Mouse (Mus musculus): ENCODE results near the gene Wnt2b. TPM values are rescaled to one million over a fixed set of nuclear protein-coding genes. Genes with fewer than 3 reads are reported as not detected.

The Wnt2b gene
- total and polyA plus RNA-seq, 3 experiments: 0.11 TPM; not detected in 2

GRCm38 (mm10) chr3:104914986-104915385 is 46.7 kb downstream of the Wnt2b start:
- H3K4me1 ChIP-seq (ENCODE audit: insufficient read depth, low read depth, low read length): no peaks in the 10 kb centered on the region
- DNase-seq (ENCODE audit: low spot score) (no peak), ATAC-seq (ENCODE audit: extremely low read depth, insufficient number of reproducible peaks, low FRiP score, poor library complexity, severe bottlenecking) (no peak)
- no peaks in the 10 kb centered on the region for H3K27me3 ChIP-seq (ENCODE audit: insufficient read depth, low read length)
- H3K4me3 ChIP-seq (ENCODE audit: low read depth, low read length): no peak overlapping the region
- peaks cover 35% of the 10 kb centered on the region for H3K36me3 ChIP-seq (replicated peaks)
- TF ChIP-seq TAL1 (conservative IDR thresholded peaks at IDR 0.05; ENCODE audit: low read depth, low read length) (no peak), GATA2 (IDR thresholded peaks at IDR 0.05; ENCODE audit: borderline replicate concordance, low read depth, low read length) (no peak), CTCF (IDR thresholded peaks at IDR 0.05; ENCODE audit: low read depth, low read length) (no peak), GATA1 (IDR thresholded peaks at IDR 0.05; ENCODE audit: borderline replicate concordance, low read length) (no peak), POLR2AphosphoS5 (IDR thresholded peaks at IDR 0.05; ENCODE audit: insufficient replicate concordance, low read depth, low read length) (no peak)
- no peaks in the 10 kb centered on the region for H3K9me3 ChIP-seq (replicated peaks)

DNA sequence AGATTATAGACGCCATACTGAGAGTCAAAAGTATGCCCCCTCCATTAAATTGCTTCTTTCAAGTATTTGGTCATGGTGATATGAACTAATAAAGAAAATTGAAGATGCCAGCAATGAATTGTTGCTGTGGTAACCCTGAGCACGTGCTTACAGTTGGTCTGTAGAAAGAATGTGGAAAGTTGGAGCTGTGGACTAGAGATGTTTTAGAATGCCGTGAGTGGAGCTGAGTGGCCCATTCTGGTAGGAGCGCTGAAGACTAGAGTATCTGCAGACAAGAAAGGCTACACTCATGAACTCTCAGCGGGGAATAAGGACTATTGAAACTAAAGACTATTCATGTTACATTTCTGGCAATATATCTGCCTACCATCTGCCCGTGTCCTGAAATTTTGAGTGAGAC is 52.5 kb downstream of the Wnt2b start:
- Histone ChIP-seq H3K4me1 (ENCODE audit: insufficient read depth, low read depth, low read length) (no peaks in the 10 kb centered on the region), H3K27me3 (ENCODE audit: insufficient read depth, low read length) (no peaks in the 10 kb centered on the region), H3K36me3 (replicated peaks) (peaks cover 54% of the 10 kb centered on the region), H3K4me3 (ENCODE audit: low read depth, low read length) (no peak overlapping the region), H3K9me3 (replicated peaks) (no peaks in the 10 kb centered on the region)
- ATAC-seq (ENCODE audit: extremely low read depth, insufficient number of reproducible peaks, low FRiP score, poor library complexity, severe bottlenecking): no peak
- no peak for DNase-seq (ENCODE audit: low spot score)
- TF ChIP-seq GATA1 (IDR thresholded peaks at IDR 0.05; ENCODE audit: borderline replicate concordance, low read length): no peak
- TF ChIP-seq CTCF (IDR thresholded peaks at IDR 0.05; ENCODE audit: low read depth, low read length): no peak
- no peak for TF ChIP-seq POLR2AphosphoS5 (IDR thresholded peaks at IDR 0.05; ENCODE audit: insufficient replicate concordance, low read depth, low read length)

DNA sequence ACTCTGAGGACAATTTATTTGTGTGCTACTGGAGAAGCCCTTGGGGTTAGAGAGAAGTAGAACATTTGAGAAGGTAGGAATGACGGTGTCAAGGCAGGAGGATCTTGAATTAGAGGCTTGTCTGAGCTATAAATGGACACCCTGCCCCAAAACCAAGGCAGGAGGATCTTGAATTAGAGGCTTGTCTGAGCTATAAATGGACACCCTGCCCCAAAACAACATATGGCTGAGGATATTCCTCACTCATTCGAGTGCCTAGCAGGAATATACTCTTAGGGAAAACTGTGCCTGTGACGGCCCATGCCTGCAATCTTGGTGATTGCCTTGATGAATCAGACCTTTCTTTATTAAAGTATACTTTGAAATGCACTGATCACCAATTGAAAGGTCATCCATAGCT is 55.7 kb downstream of the Wnt2b start:
- TF ChIP-seq GATA1 (IDR thresholded peaks at IDR 0.05; ENCODE audit: borderline replicate concordance, low read length) (no peak), POLR2AphosphoS5 (IDR thresholded peaks at IDR 0.05; ENCODE audit: insufficient replicate concordance, low read depth, low read length) (no peak), CTCF (IDR thresholded peaks at IDR 0.05; ENCODE audit: low read depth, low read length) (no peak), GATA2 (IDR thresholded peaks at IDR 0.05; ENCODE audit: borderline replicate concordance, low read depth, low read length) (no peak), TAL1 (conservative IDR thresholded peaks at IDR 0.05; ENCODE audit: low read depth, low read length) (no peak)
- ATAC-seq (ENCODE audit: extremely low read depth, insufficient number of reproducible peaks, low FRiP score, poor library complexity, severe bottlenecking) (no peak), DNase-seq (ENCODE audit: low spot score) (no peak)
- peaks cover 54% of the 10 kb centered on the region for H3K36me3 ChIP-seq (replicated peaks)
- H3K9me3 ChIP-seq (replicated peaks): no peaks in the 10 kb centered on the region
- no peaks in the 10 kb centered on the region for H3K4me1 ChIP-seq (ENCODE audit: insufficient read depth, low read depth, low read length)
- no peak overlapping the region for H3K4me3 ChIP-seq (ENCODE audit: low read depth, low read length)
- no peaks in the 10 kb centered on the region for H3K27me3 ChIP-seq (ENCODE audit: insufficient read depth, low read length)

- ATAC-seq (ENCODE audit: extremely low read depth, insufficient number of reproducible peaks, low FRiP score, poor library complexity, severe bottlenecking) (no peak), DNase-seq (ENCODE audit: low spot score) (no peak)
- Histone ChIP-seq H3K27me3 (ENCODE audit: insufficient read depth, low read length) (no peaks in the 10 kb centered on the region), H3K36me3 (replicated peaks) (peaks cover 51% of the 10 kb centered on the region), H3K4me1 (ENCODE audit: insufficient read depth, low read depth, low read length) (no peaks in the 10 kb centered on the region), H3K4me3 (ENCODE audit: low read depth, low read length) (no peak overlapping the region), H3K9me3 (replicated peaks) (no peaks in the 10 kb centered on the region)
- TF ChIP-seq GATA2 (IDR thresholded peaks at IDR 0.05; ENCODE audit: borderline replicate concordance, low read depth, low read length): no peak
- no peak for TF ChIP-seq POLR2AphosphoS5 (IDR thresholded peaks at IDR 0.05; ENCODE audit: insufficient replicate concordance, low read depth, low read length)
Measured at GRCm38 (mm10) chr3:104905389-104905788, 56.3 kb downstream of the Wnt2b start.

- DNase-seq (ENCODE audit: low spot score): no peak
- H3K4me3 ChIP-seq (ENCODE audit: low read depth, low read length): no peak overlapping the region
- no peaks in the 10 kb centered on the region for H3K9me3 ChIP-seq (replicated peaks)
- TF ChIP-seq TAL1 (conservative IDR thresholded peaks at IDR 0.05; ENCODE audit: low read depth, low read length) (no peak), GATA2 (IDR thresholded peaks at IDR 0.05; ENCODE audit: borderline replicate concordance, low read depth, low read length) (no peak), POLR2AphosphoS5 (IDR thresholded peaks at IDR 0.05; ENCODE audit: insufficient replicate concordance, low read depth, low read length) (no peak), GATA1 (IDR thresholded peaks at IDR 0.05; ENCODE audit: borderline replicate concordance, low read length) (no peak), CTCF (IDR thresholded peaks at IDR 0.05; ENCODE audit: low read depth, low read length) (no peak)
- no peak for ATAC-seq (ENCODE audit: extremely low read depth, insufficient number of reproducible peaks, low FRiP score, poor library complexity, severe bottlenecking)
- no peaks in the 10 kb centered on the region for H3K4me1 ChIP-seq (ENCODE audit: insufficient read depth, low read depth, low read length)
- no peaks in the 10 kb centered on the region for H3K27me3 ChIP-seq (ENCODE audit: insufficient read depth, low read length)
- H3K36me3 ChIP-seq (replicated peaks): peaks cover 63% of the 10 kb centered on the region
Measured at GRCm38 (mm10) chr3:104901154-104901553, 60.6 kb downstream of the Wnt2b start.

DNA sequence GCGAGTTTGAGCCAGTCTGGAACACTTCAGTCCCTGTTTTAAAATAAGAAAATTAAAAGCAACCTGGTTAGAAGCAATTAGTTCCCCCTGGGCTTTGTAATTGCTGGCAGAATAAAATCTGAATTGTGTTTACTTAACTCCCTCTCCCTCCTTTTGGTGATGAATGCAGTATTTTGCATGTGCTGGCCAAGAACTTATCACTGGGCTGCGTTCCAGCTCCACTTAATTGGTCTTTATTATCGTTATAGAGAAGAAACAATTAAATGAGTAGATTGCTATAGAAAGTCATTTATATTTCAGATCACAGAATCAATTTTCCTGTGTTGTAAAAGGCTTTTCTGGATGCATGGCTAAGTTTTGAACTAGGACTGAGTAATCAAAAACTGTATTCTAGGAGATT is 65.6 kb downstream of the Wnt2b start:
- TF ChIP-seq CTCF (IDR thresholded peaks at IDR 0.05; ENCODE audit: low read depth, low read length): no peak
- no peak for TF ChIP-seq TAL1 (conservative IDR thresholded peaks at IDR 0.05; ENCODE audit: low read depth, low read length)
- no peak for TF ChIP-seq GATA1 (IDR thresholded peaks at IDR 0.05; ENCODE audit: borderline replicate concordance, low read length)
- TF ChIP-seq POLR2AphosphoS5 (IDR thresholded peaks at IDR 0.05; ENCODE audit: insufficient replicate concordance, low read depth, low read length): no peak
- no peak for TF ChIP-seq GATA2 (IDR thresholded peaks at IDR 0.05; ENCODE audit: borderline replicate concordance, low read depth, low read length)
- ATAC-seq (ENCODE audit: extremely low read depth, insufficient number of reproducible peaks, low FRiP score, poor library complexity, severe bottlenecking) (no peak), DNase-seq (ENCODE audit: low spot score) (no peak)
- no peak overlapping the region for H3K4me3 ChIP-seq (ENCODE audit: low read depth, low read length)
- no peaks in the 10 kb centered on the region for H3K9me3 ChIP-seq (replicated peaks)
- no peaks in the 10 kb centered on the region for H3K4me1 ChIP-seq (ENCODE audit: insufficient read depth, low read depth, low read length)
- H3K36me3 ChIP-seq (replicated peaks): peaks cover 67% of the 10 kb centered on the region
- H3K27me3 ChIP-seq (ENCODE audit: insufficient read depth, low read length): no peaks in the 10 kb centered on the region

Other genes with a start within 250 kb of the Wnt2b start
- gene Ppm1j, start 180.9 kb downstream of the Wnt2b start, total RNA-seq (2014; fragmentation: Nextera tagmentation): not detected in 2 replicates
- gene Ppm1j, start 180.9 kb downstream of the Wnt2b start, total RNA-seq (2017): not detected in 2 replicates
- 0.08 and 0.16 TPM in 2 replicates for gene Ppm1j, start 180.9 kb downstream of the Wnt2b start, polyA plus RNA-seq (2012)
- not detected in 2 replicates for gene Fam19a3, start 180.1 kb downstream of the Wnt2b start, total RNA-seq (2014; fragmentation: Nextera tagmentation)
- under 0.01 and 0.11 TPM in 2 replicates for gene Fam19a3, start 180.1 kb downstream of the Wnt2b start, total RNA-seq (2017)
- not detected in 2 replicates for gene Fam19a3, start 180.1 kb downstream of the Wnt2b start, polyA plus RNA-seq (2012)
- gene Rhoc, start 173.5 kb downstream of the Wnt2b start, total RNA-seq (2014; fragmentation: Nextera tagmentation): 3.4 and 5.5 TPM in 2 replicates
- gene Rhoc, start 173.5 kb downstream of the Wnt2b start, total RNA-seq (2017): 2.2 and 2.8 TPM in 2 replicates
- gene Rhoc, start 173.5 kb downstream of the Wnt2b start, polyA plus RNA-seq (2012): 1.2 and 1.4 TPM in 2 replicates
- 33.2 and 34.5 TPM in 2 replicates for gene Mov10, start 143.4 kb downstream of the Wnt2b start, total RNA-seq (2014; fragmentation: Nextera tagmentation)
- gene Mov10, start 143.4 kb downstream of the Wnt2b start, total RNA-seq (2017): 7.4 and 8.1 TPM in 2 replicates
- 57.0 and 65.0 TPM in 2 replicates for gene Mov10, start 143.4 kb downstream of the Wnt2b start, polyA plus RNA-seq (2012)
- gene St7l, start 97.9 kb downstream of the Wnt2b start, total RNA-seq (2014; fragmentation: Nextera tagmentation): 32.7 and 34.2 TPM in 2 replicates
- 25.6 and 25.9 TPM in 2 replicates for gene St7l, start 97.9 kb downstream of the Wnt2b start, total RNA-seq (2017)
- 2.8 and 3.1 TPM in 2 replicates for gene St7l, start 97.9 kb downstream of the Wnt2b start, polyA plus RNA-seq (2012)
- 181 and 182 TPM in 2 replicates for gene Capza1, start 97.4 kb downstream of the Wnt2b start, total RNA-seq (2014; fragmentation: Nextera tagmentation)
- 148 and 168 TPM in 2 replicates for gene Capza1, start 97.4 kb downstream of the Wnt2b start, total RNA-seq (2017)
- gene Capza1, start 97.4 kb downstream of the Wnt2b start, polyA plus RNA-seq (2012): 12.5 and 12.9 TPM in 2 replicates
- not detected in 2 replicates for gene Cttnbp2nl, start 91.2 kb upstream of the Wnt2b start, total RNA-seq (2014; fragmentation: Nextera tagmentation)
- gene Cttnbp2nl, start 91.2 kb upstream of the Wnt2b start, total RNA-seq (2017): 0.11 and 0.12 TPM in 2 replicates
- gene Cttnbp2nl, start 91.2 kb upstream of the Wnt2b start, polyA plus RNA-seq (2012): 0.02 TPM in 1 of 2 replicates, not detected in the other
- gene 4930564D02Rik, start 104.9 kb upstream of the Wnt2b start, total RNA-seq (2014; fragmentation: Nextera tagmentation): not detected in 2 replicates
- gene 4930564D02Rik, start 104.9 kb upstream of the Wnt2b start, total RNA-seq (2017): not detected in 2 replicates
- not detected in 2 replicates for gene 4930564D02Rik, start 104.9 kb upstream of the Wnt2b start, polyA plus RNA-seq (2012)